Mouse (Mus musculus): ENCODE results near the gene Loxl3. TPM values are rescaled to one million over a fixed set of nuclear protein-coding genes. Genes with fewer than 3 reads are reported as not detected.

Gene Loxl3
- polyA plus RNA-seq, 1 experiment from 2014 or later = 10.1 TPM

DNA sequence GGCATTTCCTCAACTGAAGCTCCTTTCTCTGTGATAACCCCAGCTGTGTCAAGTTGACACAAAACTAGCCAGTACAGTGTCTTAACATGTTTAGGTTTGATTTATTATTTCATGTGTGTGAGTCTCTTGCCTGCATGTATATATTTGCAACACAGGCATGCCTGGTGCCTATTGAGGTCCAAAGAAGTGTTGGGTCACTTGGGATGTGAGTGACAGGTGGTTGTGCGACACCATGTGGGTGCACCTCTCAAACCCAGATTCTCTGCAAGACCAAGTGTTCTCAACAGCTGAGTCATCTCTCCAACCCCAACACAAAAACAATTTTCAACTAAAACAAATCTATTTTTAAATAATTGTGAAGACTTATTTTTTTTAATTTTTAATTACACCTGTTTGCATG, 30.9 kb upstream of the Loxl3 start:
- DNase-seq (ENCODE audit: low spot score) (no peak), ATAC-seq (ENCODE audit: insufficient number of reproducible peaks, low FRiP score, low TSS enrichment, low read depth) (no peak)
- Histone ChIP-seq H3K4me2 (ENCODE audit: low read depth, severe bottlenecking) (no peak overlapping the region), H3K27ac (replicated peaks; ENCODE audit: low read depth, low read length) (no peak overlapping the region), H3K9ac (ENCODE audit: low read length) (no peak overlapping the region), H3K4me1 (ENCODE audit: control insufficient read depth, insufficient read depth, low read length) (no peaks in the 10 kb centered on the region), H3K36me3 (ENCODE audit: control insufficient read depth, insufficient read depth, low read length) (no peaks in the 10 kb centered on the region), H3K27me3 (ENCODE audit: control insufficient read depth, insufficient read depth, low read length) (no peaks in the 10 kb centered on the region), H3K4me3 (ENCODE audit: low read depth, low read length) (no peak overlapping the region), H3K9me3 (ENCODE audit: control insufficient read depth, low read length) (no peaks in the 10 kb centered on the region)
- WGBS = 94% methylated on average over 1 of the region's 1 CpGs

DNA sequence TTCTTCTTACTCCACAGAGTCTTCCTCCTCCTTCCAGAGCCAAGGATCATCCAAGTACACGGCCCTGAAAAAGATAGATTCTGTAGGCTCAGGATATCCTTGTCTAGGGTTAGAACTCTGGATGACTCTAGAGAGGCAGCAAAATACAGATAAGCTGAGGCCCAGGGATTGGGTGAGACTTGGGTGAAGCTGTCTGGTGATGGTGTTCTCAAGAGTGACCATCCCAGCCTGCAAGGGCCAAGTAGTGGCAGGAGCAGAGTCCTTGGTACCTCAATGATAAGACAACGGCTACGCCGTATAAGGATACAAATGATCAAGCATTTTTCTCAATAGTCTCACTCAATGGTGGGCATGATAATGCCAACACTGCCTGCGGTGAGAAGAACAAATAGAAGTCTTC, 30.1 kb upstream of the Loxl3 start:
- Histone ChIP-seq H3K4me2 (ENCODE audit: low read depth, severe bottlenecking) (no peak overlapping the region), H3K9ac (ENCODE audit: low read length) (no peak overlapping the region), H3K27ac (replicated peaks; ENCODE audit: low read depth, low read length) (no peak overlapping the region), H3K4me1 (ENCODE audit: control insufficient read depth, insufficient read depth, low read length) (no peaks in the 10 kb centered on the region), H3K9me3 (ENCODE audit: control insufficient read depth, low read length) (no peaks in the 10 kb centered on the region), H3K36me3 (ENCODE audit: control insufficient read depth, insufficient read depth, low read length) (no peaks in the 10 kb centered on the region), H3K4me3 (ENCODE audit: low read depth, low read length) (no peak overlapping the region), H3K27me3 (ENCODE audit: control insufficient read depth, insufficient read depth, low read length) (no peaks in the 10 kb centered on the region)
- ATAC-seq (ENCODE audit: insufficient number of reproducible peaks, low FRiP score, low TSS enrichment, low read depth) (no peak), DNase-seq (ENCODE audit: low spot score) (no peak)
- 93% methylated on average over 5 of the region's 5 CpGs for WGBS

DNA sequence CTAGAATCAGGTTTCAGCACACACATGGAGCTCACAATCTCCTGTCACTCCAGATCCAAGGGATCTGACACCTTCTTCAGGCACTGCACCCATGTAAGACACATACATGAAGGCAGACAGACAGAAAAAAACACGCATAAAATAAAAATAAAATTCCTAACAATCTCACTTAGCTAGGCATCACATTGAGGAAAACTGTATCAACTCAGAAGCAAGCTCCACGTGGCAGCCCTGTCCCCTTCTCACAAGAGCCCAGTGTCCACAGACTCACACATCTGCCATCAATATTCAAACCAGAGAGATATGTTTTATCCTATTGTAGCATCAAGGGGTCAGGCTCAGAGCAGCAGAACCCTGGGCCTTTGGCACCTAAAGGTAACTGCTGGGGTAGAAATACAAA, 29.7 kb upstream of the Loxl3 start:
- Histone ChIP-seq H3K4me2 (ENCODE audit: low read depth, severe bottlenecking) (no peak overlapping the region), H3K27ac (replicated peaks; ENCODE audit: low read depth, low read length) (no peak overlapping the region), H3K27me3 (ENCODE audit: control insufficient read depth, insufficient read depth, low read length) (no peaks in the 10 kb centered on the region), H3K4me1 (ENCODE audit: control insufficient read depth, insufficient read depth, low read length) (no peaks in the 10 kb centered on the region), H3K9me3 (ENCODE audit: control insufficient read depth, low read length) (no peaks in the 10 kb centered on the region), H3K36me3 (ENCODE audit: control insufficient read depth, insufficient read depth, low read length) (no peaks in the 10 kb centered on the region), H3K9ac (ENCODE audit: low read length) (no peak overlapping the region), H3K4me3 (ENCODE audit: low read depth, low read length) (no peak overlapping the region)
- 74% methylated on average over 2 of the region's 2 CpGs for WGBS
- DNase-seq (ENCODE audit: low spot score) (no peak), ATAC-seq (ENCODE audit: insufficient number of reproducible peaks, low FRiP score, low TSS enrichment, low read depth) (no peak)

- Histone ChIP-seq H3K4me3 (ENCODE audit: low read depth, low read length) (no peak overlapping the region), H3K27ac (replicated peaks; ENCODE audit: low read depth, low read length) (no peak overlapping the region), H3K9me3 (ENCODE audit: control insufficient read depth, low read length) (no peaks in the 10 kb centered on the region), H3K4me2 (ENCODE audit: low read depth, severe bottlenecking) (no peak overlapping the region), H3K4me1 (ENCODE audit: control insufficient read depth, insufficient read depth, low read length) (no peaks in the 10 kb centered on the region), H3K27me3 (ENCODE audit: control insufficient read depth, insufficient read depth, low read length) (no peaks in the 10 kb centered on the region), H3K9ac (ENCODE audit: low read length) (no peak overlapping the region), H3K36me3 (ENCODE audit: control insufficient read depth, insufficient read depth, low read length) (no peaks in the 10 kb centered on the region)
- ATAC-seq (ENCODE audit: insufficient number of reproducible peaks, low FRiP score, low TSS enrichment, low read depth) = no peak
- no peak for DNase-seq (ENCODE audit: low spot score)
- WGBS = 75% methylated on average over 7 of the region's 7 CpGs
Observed at GRCm38 (mm10) chr6:83004872-83005271, 29.1 kb upstream of the Loxl3 start.

- H3K4me2 ChIP-seq (ENCODE audit: low read depth, severe bottlenecking) = no peak overlapping the region
- no peaks in the 10 kb centered on the region for H3K4me1 ChIP-seq (ENCODE audit: control insufficient read depth, insufficient read depth, low read length)
- H3K27ac ChIP-seq (replicated peaks; ENCODE audit: low read depth, low read length) = no peak overlapping the region
- 73% methylated on average over 10 of the region's 10 CpGs for WGBS
- no peak overlapping the region for H3K4me3 ChIP-seq (ENCODE audit: low read depth, low read length)
- no peaks in the 10 kb centered on the region for H3K36me3 ChIP-seq (ENCODE audit: control insufficient read depth, insufficient read depth, low read length)
- DNase-seq (ENCODE audit: low spot score) = no peak
- no peaks in the 10 kb centered on the region for H3K27me3 ChIP-seq (ENCODE audit: control insufficient read depth, insufficient read depth, low read length)
- no peak overlapping the region for H3K9ac ChIP-seq (ENCODE audit: low read length)
- no peaks in the 10 kb centered on the region for H3K9me3 ChIP-seq (ENCODE audit: control insufficient read depth, low read length)
- no peak for ATAC-seq (ENCODE audit: insufficient number of reproducible peaks, low FRiP score, low TSS enrichment, low read depth)
Observed at GRCm38 (mm10) chr6:83005444-83006011, 28.4 kb upstream of the Loxl3 start.

- DNase-seq (ENCODE audit: low spot score) (no peak), ATAC-seq (ENCODE audit: insufficient number of reproducible peaks, low FRiP score, low TSS enrichment, low read depth) (no peak)
- Histone ChIP-seq H3K27me3 (ENCODE audit: control insufficient read depth, insufficient read depth, low read length) (no peaks in the 10 kb centered on the region), H3K4me1 (ENCODE audit: control insufficient read depth, insufficient read depth, low read length) (no peaks in the 10 kb centered on the region), H3K27ac (replicated peaks; ENCODE audit: low read depth, low read length) (no peak overlapping the region), H3K4me2 (ENCODE audit: low read depth, severe bottlenecking) (no peak overlapping the region), H3K4me3 (ENCODE audit: low read depth, low read length) (no peak overlapping the region), H3K9me3 (ENCODE audit: control insufficient read depth, low read length) (no peaks in the 10 kb centered on the region), H3K36me3 (ENCODE audit: control insufficient read depth, insufficient read depth, low read length) (no peaks in the 10 kb centered on the region), H3K9ac (ENCODE audit: low read length) (no peak overlapping the region)
- 88% methylated on average over 6 of the region's 6 CpGs for WGBS
Observed at GRCm38 (mm10) chr6:83006114-83006513, 27.9 kb upstream of the Loxl3 start.

DNA sequence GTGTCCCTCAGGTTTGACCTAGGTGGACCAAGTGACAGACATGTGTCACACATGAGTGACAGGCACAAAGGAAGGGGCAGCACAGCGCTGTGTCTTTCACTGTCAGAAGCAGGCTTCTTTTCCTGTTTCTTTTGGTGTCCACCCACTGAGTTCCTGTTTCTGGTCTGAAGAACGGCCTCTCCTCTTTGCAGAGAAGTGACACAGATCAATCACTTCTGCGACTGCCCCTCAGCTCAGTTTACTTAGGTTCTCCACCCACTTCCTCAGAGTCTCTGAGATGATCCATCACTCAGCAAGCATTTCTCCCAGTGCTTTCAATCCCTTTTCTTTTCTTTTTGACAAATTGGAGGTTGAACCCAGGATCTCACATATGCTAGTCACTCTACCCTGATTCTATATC, 25.3 kb upstream of the Loxl3 start:
- DNase-seq (ENCODE audit: low spot score) (no peak), ATAC-seq (ENCODE audit: insufficient number of reproducible peaks, low FRiP score, low TSS enrichment, low read depth) (no peak)
- no peak overlapping the region for H3K4me2 ChIP-seq (ENCODE audit: low read depth, severe bottlenecking)
- no peak overlapping the region for H3K27ac ChIP-seq (replicated peaks; ENCODE audit: low read depth, low read length)
- H3K9me3 ChIP-seq (ENCODE audit: control insufficient read depth, low read length) = no peaks in the 10 kb centered on the region
- no peaks in the 10 kb centered on the region for H3K27me3 ChIP-seq (ENCODE audit: control insufficient read depth, insufficient read depth, low read length)
- 42% methylated on average over 3 of the region's 3 CpGs for whole genome bisulfite sequencing
- no peaks in the 10 kb centered on the region for H3K36me3 ChIP-seq (ENCODE audit: control insufficient read depth, insufficient read depth, low read length)
- no peak overlapping the region for H3K4me3 ChIP-seq (ENCODE audit: low read depth, low read length)
- H3K4me1 ChIP-seq (ENCODE audit: control insufficient read depth, insufficient read depth, low read length) = no peaks in the 10 kb centered on the region
- no peak overlapping the region for H3K9ac ChIP-seq (ENCODE audit: low read length)

DNA sequence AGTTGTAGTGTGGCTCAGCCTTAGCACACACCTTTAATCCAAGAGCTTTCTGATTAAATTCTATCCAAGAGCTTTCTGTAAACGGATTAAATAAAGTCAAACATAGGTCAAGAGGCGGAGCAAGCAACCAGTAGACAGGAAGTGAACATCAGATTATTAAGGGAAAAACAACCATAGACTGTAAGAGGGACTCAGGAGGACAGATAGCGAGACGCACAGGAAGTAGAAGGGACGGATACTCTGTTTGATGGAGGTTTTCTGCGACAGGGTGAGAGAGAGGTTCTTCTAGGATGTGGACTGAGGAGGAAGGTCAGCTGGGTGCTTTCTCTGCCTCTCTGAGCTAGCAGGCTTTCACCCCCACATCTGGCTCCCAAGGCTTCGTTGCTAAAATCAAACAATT, 24.0 kb upstream of the Loxl3 start:
- Histone ChIP-seq H3K36me3 (ENCODE audit: control insufficient read depth, insufficient read depth, low read length) (no peaks in the 10 kb centered on the region), H3K4me1 (ENCODE audit: control insufficient read depth, insufficient read depth, low read length) (no peaks in the 10 kb centered on the region), H3K9me3 (ENCODE audit: control insufficient read depth, low read length) (no peaks in the 10 kb centered on the region), H3K9ac (ENCODE audit: low read length) (no peak overlapping the region), H3K4me2 (ENCODE audit: low read depth, severe bottlenecking) (no peak overlapping the region), H3K27me3 (ENCODE audit: control insufficient read depth, insufficient read depth, low read length) (no peaks in the 10 kb centered on the region), H3K4me3 (ENCODE audit: low read depth, low read length) (no peak overlapping the region), H3K27ac (replicated peaks; ENCODE audit: low read depth, low read length) (no peak overlapping the region)
- DNase-seq (ENCODE audit: low spot score) = no peak
- WGBS = 72% methylated on average over 7 of the region's 7 CpGs
- ATAC-seq (ENCODE audit: insufficient number of reproducible peaks, low FRiP score, low TSS enrichment, low read depth) = no peak

GRCm38 (mm10) chr6:83011255-83011654, 22.7 kb upstream of the Loxl3 start:
- H3K4me1 ChIP-seq (ENCODE audit: control insufficient read depth, insufficient read depth, low read length) = no peaks in the 10 kb centered on the region
- no peak for DNase-seq (ENCODE audit: low spot score)
- 91% methylated on average over 7 of the region's 7 CpGs for WGBS
- no peak for ATAC-seq (ENCODE audit: insufficient number of reproducible peaks, low FRiP score, low TSS enrichment, low read depth)
- H3K27ac ChIP-seq (replicated peaks; ENCODE audit: low read depth, low read length) = no peak overlapping the region
- H3K4me3 ChIP-seq (ENCODE audit: low read depth, low read length) = no peak overlapping the region
- no peak overlapping the region for H3K9ac ChIP-seq (ENCODE audit: low read length)
- H3K4me2 ChIP-seq (ENCODE audit: low read depth, severe bottlenecking) = no peak overlapping the region
- H3K9me3 ChIP-seq (ENCODE audit: control insufficient read depth, low read length) = no peaks in the 10 kb centered on the region
- H3K36me3 ChIP-seq (ENCODE audit: control insufficient read depth, insufficient read depth, low read length) = no peaks in the 10 kb centered on the region
- no peaks in the 10 kb centered on the region for H3K27me3 ChIP-seq (ENCODE audit: control insufficient read depth, insufficient read depth, low read length)

All from limb, embryonic 11.5 days (tissue).